Mouse (Mus musculus) retina, embryonic 14.5 days (tissue): ENCODE results near the gene Adcyap1r1.

Experiments
- DNase-seq: peaks from one replicate; pipeline ENCODE4 v3.0.0-alpha.2; 2015; ENCODE audit warnings: low spot score

Gene Adcyap1r1

GRCm38 (mm10) chr6:55448976-55449678 lies 2.7 kb upstream of the Adcyap1r1 start:
- no peak for DNase-seq

- peak; percentile 23 for DNase-seq
Measured at GRCm38 (mm10) chr6:55452381-55452780, 603 bp downstream of the Adcyap1r1 start.

GRCm38 (mm10) chr6:55453548-55453947 lies 1.8 kb downstream of the Adcyap1r1 start:
- no peak for DNase-seq

- no peak for DNase-seq
Measured at GRCm38 (mm10) chr6:55455641-55456040, 3.9 kb downstream of the Adcyap1r1 start.

GRCm38 (mm10) chr6:55457727-55458126 lies 5.9 kb downstream of the Adcyap1r1 start:
- no peak for DNase-seq

GRCm38 (mm10) chr6:55458156-55458555 lies 6.4 kb downstream of the Adcyap1r1 start:
- no peak for DNase-seq

GRCm38 (mm10) chr6:55459545-55460397 lies 8.0 kb downstream of the Adcyap1r1 start:
- no peak for DNase-seq

- DNase-seq = peak; percentile 51
Measured at GRCm38 (mm10) chr6:55461141-55461540, 9.4 kb downstream of the Adcyap1r1 start.

GRCm38 (mm10) chr6:55461678-55462077 lies 9.9 kb downstream of the Adcyap1r1 start:
- DNase-seq = no peak

- DNase-seq = no peak
Measured at GRCm38 (mm10) chr6:55462394-55462793, 10.6 kb downstream of the Adcyap1r1 start.

- no peak for DNase-seq
Measured at GRCm38 (mm10) chr6:55463966-55464365, 12.2 kb downstream of the Adcyap1r1 start.

GRCm38 (mm10) chr6:55465311-55465710 lies 13.5 kb downstream of the Adcyap1r1 start:
- no peak for DNase-seq

GRCm38 (mm10) chr6:55466301-55466761 lies 14.6 kb downstream of the Adcyap1r1 start:
- no peak for DNase-seq

- DNase-seq = no peak
Measured at GRCm38 (mm10) chr6:55470691-55471090, 18.9 kb downstream of the Adcyap1r1 start.

- DNase-seq = no peak
Measured at GRCm38 (mm10) chr6:55472381-55472780, 20.6 kb downstream of the Adcyap1r1 start.

- DNase-seq = no peak
Measured at GRCm38 (mm10) chr6:55480988-55481387, 29.2 kb downstream of the Adcyap1r1 start.

GRCm38 (mm10) chr6:55482471-55482870 lies 30.7 kb downstream of the Adcyap1r1 start:
- no peak for DNase-seq

GRCm38 (mm10) chr6:55483360-55483759 lies 31.6 kb downstream of the Adcyap1r1 start:
- no peak for DNase-seq

- DNase-seq = peak; percentile 35
Measured at GRCm38 (mm10) chr6:55484224-55484623, 32.4 kb downstream of the Adcyap1r1 start.

GRCm38 (mm10) chr6:55485216-55485615 lies 33.4 kb downstream of the Adcyap1r1 start:
- DNase-seq = peak; percentile 49

GRCm38 (mm10) chr6:55487726-55488125 lies 35.9 kb downstream of the Adcyap1r1 start:
- DNase-seq = no peak

- DNase-seq = no peak
Measured at GRCm38 (mm10) chr6:55496201-55496600, 44.4 kb downstream of the Adcyap1r1 start.

- no peak for DNase-seq
Measured at GRCm38 (mm10) chr6:55498753-55499152, 47.0 kb downstream of the Adcyap1r1 start.
